Mouse (Mus musculus) neural tube, embryonic 12.5 days (tissue): ENCODE data around the gene Parp16. TPM values are rescaled to one million over a fixed set of nuclear protein-coding genes. Genes with fewer than 3 reads are reported as not detected.

Experiments
- ATAC-seq: fragments of 200-750 bp; cut with Nextera tagmentation; 2 replicates; pipeline ENCODE4 v1.8.0; 2017; ENCODE audit warnings: low read depth, mild to moderate bottlenecking, moderate TSS enrichment, moderate library complexity; ENCODE audit not compliant: low FRiP score
- H3K27ac ChIP-seq: fragments of 300-500 bp; sonication (generic); 2 replicates; pipeline ENCODE4 v1.5.1; 2016
- H3K27me3 ChIP-seq: fragments of 300-500 bp; sonication (generic); replicated peaks from 2 replicates; pipeline ENCODE4 v1.6.1; 2016; ENCODE audit warnings: mild to moderate bottlenecking
- H3K36me3 ChIP-seq: fragments of 300-500 bp; sonication (generic); 2 replicates; pipeline ENCODE4 v1.6.1; 2016; ENCODE audit warnings: mild to moderate bottlenecking
- H3K4me1 ChIP-seq: fragments of 300-500 bp; sonication (generic); 2 replicates; pipeline ENCODE4 v1.6.1; 2016
- H3K4me2 ChIP-seq: fragments of 300-500 bp; sonication (generic); replicated peaks from 2 replicates; pipeline ENCODE4 v1.6.1; 2016; ENCODE audit warnings: mild to moderate bottlenecking
- H3K4me3 ChIP-seq: fragments of 300-500 bp; sonication (generic); 2 replicates; pipeline ENCODE4 v1.5.1; 2016
- H3K9ac ChIP-seq: fragments of 300-500 bp; sonication (generic); 2 replicates; pipeline ENCODE4 v1.6.1; 2016; ENCODE audit warnings: mild to moderate bottlenecking
- H3K9me3 ChIP-seq: fragments of 300-500 bp; sonication (generic); 2 replicates; pipeline ENCODE4 v1.6.1; 2016; ENCODE audit warnings: mild to moderate bottlenecking
- WGBS: fragments of 180-500 bp; shearing (Covaris S2); methylation state at CpG from one replicate; pipeline ENCODE4 v1.1.7; 2016; 5-methylcytosine and 5-hydroxymethylcytosine counted together
- polyA plus RNA-seq: library from polyadenylated mRNA; unstranded; fragments of >200 nt; fragmentation: Nextera tagmentation; extraction: Ambion mirVana; gene quantifications from 2 replicates; pipeline ENCODE4 v1.2.1, GENCODE M21; 2016

The Parp16 gene
- polyA plus RNA-seq, result 5.4 and 5.7 TPM in 2 replicates

DNA sequence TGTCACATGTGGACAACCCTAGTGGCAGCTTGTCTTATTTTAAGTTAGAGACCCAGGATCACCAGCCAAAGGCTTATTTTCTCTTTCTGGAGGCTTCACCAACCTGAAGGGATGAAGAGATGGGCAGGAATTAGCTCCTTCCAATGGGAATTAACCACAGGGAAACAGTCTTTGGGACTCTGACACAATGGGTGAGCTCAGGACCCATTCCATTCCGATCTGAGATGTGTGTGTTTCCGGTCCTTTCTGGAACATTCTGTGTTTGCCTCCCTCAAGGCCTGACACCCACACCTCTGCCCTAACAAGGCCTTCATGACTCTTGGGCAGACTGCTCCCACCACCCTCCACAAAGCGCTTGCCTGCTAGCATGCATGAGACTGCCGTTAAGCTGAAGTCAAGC is at the start of gene Parp16:
Gene Parp16 (plus strand): TSS at position 301 of the 400 bp plus-strand sequence.
- Histone ChIP-seq H3K9me3 (no peaks in the 10 kb centered on the region), H3K4me1 (peaks cover 24% of the 10 kb centered on the region), H3K36me3 (no peaks in the 10 kb centered on the region), H3K27ac (peak within 1 kb of the TSS; percentile 54), H3K9ac (0 out of 2 replicates have a peak within 1 kb of the TSS, but pooled peaks have one; percentile 23), H3K4me3 (no peak within 1 kb of the TSS), H3K4me2 (peak within 1 kb of the TSS; percentile 31; the same call in 1 of the 2 replicates), H3K27me3 (no peaks in the 10 kb centered on the region)
- no peak for ATAC-seq
- 86% methylated on average over 4 of the region's 4 CpGs for WGBS

DNA sequence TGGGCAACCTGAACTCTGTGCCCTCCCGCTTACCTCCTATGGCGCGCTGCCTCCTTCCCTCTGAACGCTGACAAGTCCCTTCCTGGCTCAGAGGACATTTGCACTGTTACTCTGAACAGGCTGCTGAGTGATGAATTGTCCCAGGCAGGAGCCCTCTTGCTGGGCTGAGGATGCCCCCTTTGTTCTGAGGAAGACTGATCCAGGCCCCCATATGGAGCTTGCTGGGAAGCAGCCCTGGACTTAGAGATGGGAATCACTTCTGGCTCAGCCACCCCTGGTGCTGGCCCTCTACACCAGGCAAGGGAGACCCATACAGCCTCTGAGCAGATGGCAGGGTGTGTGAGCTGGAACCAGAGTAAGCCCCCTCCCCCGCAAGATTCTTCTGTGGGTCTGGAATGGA is 49.2 kb upstream of the Parp16 start:
- H3K9ac ChIP-seq, result peak overlapping the region; percentile 5; the same call in 1 of the 2 replicates
- WGBS, result 30% methylated on average over 5 of the region's 5 CpGs
- no peaks in the 10 kb centered on the region for H3K27me3 ChIP-seq
- peak; percentile 59 for ATAC-seq
- peak overlapping the region; percentile 23 for H3K4me2 ChIP-seq
- H3K36me3 ChIP-seq, result peaks cover 64% of the 10 kb centered on the region
- H3K27ac ChIP-seq, result peak overlapping the region; percentile 53; the same call in 1 of the 2 replicates
- no peak overlapping the region for H3K4me3 ChIP-seq
- H3K9me3 ChIP-seq, result no peaks in the 10 kb centered on the region
- H3K4me1 ChIP-seq, result peaks cover 58% of the 10 kb centered on the region

DNA sequence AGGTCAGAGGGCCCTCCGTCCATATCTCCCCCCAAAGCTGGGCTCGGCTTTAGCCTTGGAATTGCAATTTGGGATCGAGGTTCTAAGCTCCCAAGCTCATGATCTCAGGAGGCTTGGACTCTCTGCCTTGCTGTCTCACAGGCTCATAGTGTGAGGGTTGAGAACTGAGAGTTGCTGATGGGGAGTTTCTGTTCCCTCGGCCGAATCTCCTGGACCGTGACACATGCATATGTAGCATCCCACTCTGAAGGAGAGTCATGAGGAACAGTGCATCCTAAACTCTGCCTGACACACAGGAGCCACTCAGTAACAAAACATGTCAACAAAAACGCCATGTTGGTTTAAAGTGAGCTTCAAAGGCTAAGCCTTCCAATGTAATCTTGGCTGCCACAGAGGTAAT is 46.6 kb upstream of the Parp16 start:
- H3K27ac ChIP-seq, result no peak overlapping the region
- H3K36me3 ChIP-seq, result peaks cover 71% of the 10 kb centered on the region
- no peak for ATAC-seq
- H3K4me2 ChIP-seq, result no peak overlapping the region
- no peaks in the 10 kb centered on the region for H3K9me3 ChIP-seq
- no peak overlapping the region for H3K9ac ChIP-seq
- no peak overlapping the region for H3K4me3 ChIP-seq
- WGBS, result 93% methylated on average over 7 of the region's 7 CpGs
- H3K27me3 ChIP-seq, result no peaks in the 10 kb centered on the region
- peaks cover 59% of the 10 kb centered on the region for H3K4me1 ChIP-seq

DNA sequence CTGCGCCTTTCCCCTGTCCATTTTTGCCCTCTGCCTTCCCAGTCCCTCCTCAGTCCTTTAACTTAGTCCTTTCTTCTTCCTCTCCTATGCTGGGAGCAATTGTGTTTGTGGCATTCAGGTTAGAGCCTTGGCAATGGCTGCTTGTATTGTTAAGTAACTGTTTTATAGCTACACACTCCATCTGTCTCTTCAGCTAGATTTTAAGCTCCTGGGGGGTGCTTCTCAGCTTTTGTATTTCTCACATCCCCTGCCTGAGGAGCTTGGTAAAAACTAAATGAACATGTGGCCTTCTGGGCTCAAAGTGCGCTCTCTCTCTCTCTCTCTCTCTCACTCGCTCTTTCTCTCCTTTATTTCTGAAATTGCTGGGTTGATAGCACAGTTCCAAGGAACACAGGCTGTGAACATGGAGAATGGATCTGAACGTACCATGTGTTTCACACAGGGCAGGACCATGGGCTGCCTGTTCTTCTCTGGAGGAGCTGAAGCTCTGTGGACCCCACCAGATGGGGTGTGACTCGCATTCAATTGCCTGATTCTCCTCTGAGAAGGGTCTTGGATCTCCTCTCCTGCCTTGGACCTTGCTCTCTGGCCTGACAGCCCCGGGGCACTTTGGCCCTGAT is 42.3 kb upstream of the Parp16 start:
- ATAC-seq, result peak; percentile 60
- Histone ChIP-seq H3K4me1 (peaks cover 71% of the 10 kb centered on the region), H3K27ac (peak overlapping the region; percentile 90), H3K4me3 (no peak overlapping the region), H3K27me3 (no peaks in the 10 kb centered on the region), H3K4me2 (peak overlapping the region; percentile 40), H3K36me3 (peaks cover 56% of the 10 kb centered on the region), H3K9ac (peak overlapping the region; percentile 29; the same call in 1 of the 2 replicates), H3K9me3 (no peaks in the 10 kb centered on the region)
- whole genome bisulfite sequencing, result 18% methylated on average over 6 of the region's 6 CpGs

DNA sequence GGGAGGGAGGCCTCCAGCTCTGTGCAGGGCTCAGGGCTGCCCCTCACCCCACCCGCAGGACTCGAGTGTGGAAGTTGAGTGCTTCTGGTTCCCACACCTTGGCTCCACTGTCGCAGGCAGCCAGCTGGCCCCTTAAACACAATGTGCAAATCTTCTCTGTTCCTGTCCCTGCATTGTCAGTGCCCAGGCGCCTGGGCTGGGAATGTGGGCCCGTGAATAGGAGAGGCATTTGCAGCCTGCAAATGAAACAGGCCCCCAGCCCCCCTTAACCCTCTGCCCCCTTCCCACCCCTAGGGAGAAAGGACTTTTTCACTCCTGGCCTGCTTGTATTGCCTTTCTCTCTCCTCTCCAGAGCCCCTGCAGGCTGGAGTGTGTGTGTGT is 41.8 kb upstream of the Parp16 start:
- H3K36me3 ChIP-seq, result peaks cover 51% of the 10 kb centered on the region
- H3K9me3 ChIP-seq, result no peaks in the 10 kb centered on the region
- WGBS, result 3% methylated on average over 5 of the region's 5 CpGs
- no peak overlapping the region for H3K4me3 ChIP-seq
- peaks cover 71% of the 10 kb centered on the region for H3K4me1 ChIP-seq
- peak overlapping the region; percentile 90 for H3K27ac ChIP-seq
- H3K4me2 ChIP-seq, result peak overlapping the region; percentile 40
- H3K9ac ChIP-seq, result peak overlapping the region; percentile 29; the same call in 1 of the 2 replicates
- ATAC-seq, result peak; percentile 79
- H3K27me3 ChIP-seq, result no peaks in the 10 kb centered on the region

DNA sequence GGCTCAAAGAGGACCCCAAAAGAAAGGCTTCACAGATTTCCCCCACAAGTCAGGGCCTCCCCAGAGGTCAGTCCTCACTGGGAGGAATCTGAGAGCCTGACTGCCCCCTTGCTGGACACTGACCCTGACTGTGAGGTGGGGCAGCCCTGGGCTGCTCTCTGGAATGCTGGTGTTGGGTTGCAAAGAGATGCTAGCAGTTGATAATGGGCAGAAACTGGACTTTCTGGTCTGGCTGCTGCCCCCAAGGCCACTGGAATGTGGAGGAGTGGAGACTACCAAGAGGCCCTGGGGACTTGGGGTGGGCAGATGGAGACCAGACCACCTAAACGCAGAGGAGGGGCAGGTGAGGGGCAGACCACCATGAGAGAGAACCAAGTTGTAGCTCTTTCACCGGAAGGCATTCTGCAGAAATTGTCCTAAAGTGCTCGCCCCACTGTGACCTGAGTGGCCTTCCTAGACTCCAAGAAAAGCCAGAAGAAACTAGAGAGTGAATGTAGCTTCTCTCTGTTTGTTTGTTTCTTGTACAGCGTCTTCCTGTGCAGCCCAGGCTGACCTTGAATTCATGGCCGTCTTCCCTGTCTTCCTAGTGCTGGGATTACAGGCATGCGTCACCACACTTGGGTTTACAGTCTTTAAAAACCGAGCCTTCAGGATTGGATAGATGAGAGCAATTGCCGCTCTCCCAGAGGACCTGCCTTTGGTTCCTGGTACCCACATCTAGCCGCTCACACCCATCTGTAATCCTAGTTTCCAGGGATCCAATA is 40.3 kb upstream of the Parp16 start:
- no peaks in the 10 kb centered on the region for H3K27me3 ChIP-seq
- H3K9me3 ChIP-seq, result no peaks in the 10 kb centered on the region
- H3K4me2 ChIP-seq, result 0 out of 2 replicates have a peak overlapping the region, but pooled peaks have one; percentile 40
- H3K9ac ChIP-seq, result no peak overlapping the region
- 68% methylated on average over 9 of the region's 9 CpGs for WGBS
- 0 out of 2 replicates have a peak overlapping the region, but pooled peaks have one; percentile 1 for H3K27ac ChIP-seq
- peaks cover 44% of the 10 kb centered on the region for H3K36me3 ChIP-seq
- no peak overlapping the region for H3K4me3 ChIP-seq
- no peak for ATAC-seq
- H3K4me1 ChIP-seq, result peaks cover 78% of the 10 kb centered on the region

DNA sequence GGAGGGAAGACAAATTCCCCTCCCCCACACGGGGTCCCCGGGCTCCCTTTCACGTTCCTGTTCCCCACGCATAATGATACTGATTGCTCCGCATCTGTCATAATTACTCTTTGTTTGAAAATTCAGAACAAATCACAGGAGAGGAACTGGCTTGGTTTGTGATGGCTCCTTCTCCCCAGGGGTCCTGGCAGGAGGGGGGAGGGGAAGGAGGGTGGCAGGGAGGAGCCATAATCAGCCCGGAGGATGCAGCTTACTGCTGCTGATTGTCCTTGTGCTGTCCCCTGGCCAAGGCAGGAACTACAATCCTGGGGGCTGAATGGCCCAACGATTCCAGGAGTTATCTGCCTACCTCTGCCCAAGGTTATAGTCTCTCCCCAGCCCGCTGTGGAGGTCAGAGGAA is 38.5 kb upstream of the Parp16 start:
- H3K9me3 ChIP-seq, result no peaks in the 10 kb centered on the region
- no peaks in the 10 kb centered on the region for H3K27me3 ChIP-seq
- H3K9ac ChIP-seq, result peak overlapping the region; percentile 42; the same call in 1 of the 2 replicates
- H3K4me1 ChIP-seq, result peaks cover 87% of the 10 kb centered on the region
- 0 out of 2 replicates have a peak overlapping the region, but pooled peaks have one; percentile 64 for H3K27ac ChIP-seq
- H3K4me2 ChIP-seq, result peak overlapping the region; percentile 45
- WGBS, result 2% methylated on average over 8 of the region's 8 CpGs
- ATAC-seq, result no peak
- peaks cover 31% of the 10 kb centered on the region for H3K36me3 ChIP-seq
- no peak overlapping the region for H3K4me3 ChIP-seq

DNA sequence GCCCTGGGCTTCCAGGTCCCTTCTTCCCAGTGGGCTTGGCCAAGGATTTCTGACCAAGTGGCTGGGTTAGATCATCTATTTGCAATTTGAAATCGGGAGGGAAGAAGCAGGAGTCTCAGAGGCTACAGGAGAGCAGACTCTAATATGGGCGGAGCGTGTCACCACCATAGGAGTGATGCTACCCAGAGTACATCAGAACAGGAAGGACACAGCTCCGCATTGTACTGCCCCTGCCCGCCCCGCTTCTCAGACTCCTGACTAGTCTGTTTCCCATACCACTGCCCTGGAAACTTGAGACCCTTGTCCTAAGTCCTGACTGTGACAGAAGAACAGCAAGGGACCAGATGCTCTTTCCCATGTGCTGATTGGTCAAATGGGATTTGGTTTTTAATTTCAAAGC is 37.5 kb upstream of the Parp16 start:
- no peak overlapping the region for H3K4me2 ChIP-seq
- H3K27ac ChIP-seq, result no peak overlapping the region
- no peak overlapping the region for H3K9ac ChIP-seq
- ATAC-seq, result no peak
- no peak overlapping the region for H3K4me3 ChIP-seq
- H3K27me3 ChIP-seq, result no peaks in the 10 kb centered on the region
- H3K9me3 ChIP-seq, result no peaks in the 10 kb centered on the region
- peaks cover 26% of the 10 kb centered on the region for H3K36me3 ChIP-seq
- WGBS, result 43% methylated on average over 6 of the region's 6 CpGs
- H3K4me1 ChIP-seq, result peaks cover 95% of the 10 kb centered on the region

DNA sequence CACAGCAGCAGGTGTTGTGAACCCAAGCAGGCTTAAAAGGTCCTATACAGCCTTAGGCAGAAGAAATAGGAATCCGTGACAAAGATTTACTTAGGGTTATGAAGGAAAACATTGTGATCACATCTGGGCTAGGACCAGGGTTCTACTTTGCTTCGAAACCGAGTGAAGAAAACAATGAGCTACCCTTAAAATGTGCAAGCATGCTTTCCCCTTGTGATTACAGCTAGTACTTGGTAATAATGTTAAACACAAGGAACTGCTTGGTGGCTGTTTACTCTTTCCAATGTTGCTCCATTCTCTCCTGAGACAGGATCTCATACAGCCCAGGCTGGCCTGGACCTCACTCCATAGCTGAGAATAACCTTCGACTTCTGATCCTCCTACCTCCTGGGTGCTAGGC is 34.0 kb upstream of the Parp16 start:
- 12% methylated on average over 4 of the region's 4 CpGs for WGBS
- H3K9ac ChIP-seq, result no peak overlapping the region
- peaks cover 90% of the 10 kb centered on the region for H3K4me1 ChIP-seq
- 0 out of 2 replicates have a peak overlapping the region, but pooled peaks have one; percentile 1 for H3K4me2 ChIP-seq
- no peak overlapping the region for H3K27ac ChIP-seq
- ATAC-seq, result no peak
- no peaks in the 10 kb centered on the region for H3K27me3 ChIP-seq
- peaks cover 7% of the 10 kb centered on the region; the same call in 1 of the 2 replicates for H3K36me3 ChIP-seq
- H3K4me3 ChIP-seq, result no peak overlapping the region
- no peaks in the 10 kb centered on the region for H3K9me3 ChIP-seq

DNA sequence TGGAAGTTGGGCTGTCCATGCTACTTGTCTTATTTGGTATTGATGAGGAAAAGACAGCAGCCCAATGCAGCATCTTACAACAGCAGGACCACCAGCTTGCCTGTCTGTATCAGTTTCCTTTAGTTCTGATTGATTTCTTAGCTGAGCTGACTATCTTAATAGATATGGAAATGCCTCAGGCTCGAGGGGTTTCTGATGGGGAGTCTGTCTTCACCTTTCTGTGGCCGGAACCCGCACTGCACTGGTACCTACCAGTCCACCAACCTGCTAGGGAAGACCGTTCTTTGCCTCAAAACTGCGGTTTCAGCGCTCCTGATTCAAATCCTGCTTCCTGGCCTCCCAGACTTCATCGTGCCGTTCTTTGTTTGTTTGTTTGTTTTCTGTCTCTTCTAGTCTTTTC is 33.3 kb upstream of the Parp16 start:
- H3K4me1 ChIP-seq, result peaks cover 90% of the 10 kb centered on the region
- H3K4me2 ChIP-seq, result peak overlapping the region; percentile 80
- ATAC-seq, result no peak
- H3K27me3 ChIP-seq, result no peaks in the 10 kb centered on the region
- no peaks in the 10 kb centered on the region for H3K9me3 ChIP-seq
- WGBS, result 9% methylated on average over 8 of the region's 8 CpGs
- no peak overlapping the region for H3K27ac ChIP-seq
- peaks cover 7% of the 10 kb centered on the region; the same call in 1 of the 2 replicates for H3K36me3 ChIP-seq
- H3K4me3 ChIP-seq, result no peak overlapping the region
- H3K9ac ChIP-seq, result 0 out of 2 replicates have a peak overlapping the region, but pooled peaks have one; percentile 70

DNA sequence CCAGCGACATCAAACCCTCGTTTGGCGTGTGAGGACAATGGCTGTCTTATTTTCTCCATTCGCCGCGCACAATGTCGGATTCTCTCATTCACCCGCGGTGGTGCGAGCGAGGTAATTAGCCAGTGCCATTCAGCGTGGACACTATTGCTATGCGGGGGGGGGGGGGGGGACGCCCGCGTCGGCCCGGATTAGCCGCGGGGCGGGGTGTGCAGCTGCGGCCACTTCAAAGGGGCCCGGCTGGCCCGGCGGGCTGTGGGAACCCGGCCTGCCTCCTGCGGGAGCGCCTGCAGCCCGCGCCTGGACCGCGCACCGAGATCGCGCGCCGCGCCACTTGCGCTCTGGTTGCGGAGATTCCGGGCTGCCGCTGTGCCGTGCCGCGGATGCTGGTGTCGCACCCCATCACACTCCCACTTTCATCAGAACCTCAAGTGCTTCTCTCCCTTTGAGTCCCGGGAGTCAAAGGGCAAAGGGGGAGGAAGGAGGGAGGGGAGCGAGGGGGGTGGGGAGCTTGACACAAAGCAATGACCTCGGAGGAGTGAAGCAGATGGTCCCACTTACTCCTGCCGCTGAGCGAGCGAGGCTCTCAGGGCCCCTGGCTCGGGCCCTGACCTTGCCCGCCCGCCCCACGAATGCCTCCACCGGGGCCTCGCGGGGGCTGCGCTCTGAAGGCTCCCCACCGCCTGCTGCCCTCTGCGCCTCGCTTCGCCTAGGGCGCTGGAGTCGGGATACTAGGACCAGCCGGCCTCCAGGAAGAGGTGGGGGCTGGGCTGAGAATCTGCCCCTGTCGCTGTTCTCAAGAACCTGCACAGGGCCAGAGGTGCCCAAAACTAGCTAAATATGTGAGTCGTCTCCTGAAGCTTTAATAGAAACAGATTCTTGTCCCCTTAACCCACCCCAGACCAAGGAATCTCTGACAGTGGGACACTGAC is 32.2 kb upstream of the Parp16 start:
- no peaks in the 10 kb centered on the region for H3K27me3 ChIP-seq
- peak overlapping the region; percentile 80 for H3K4me2 ChIP-seq
- peak overlapping the region; percentile 33 for H3K4me3 ChIP-seq
- H3K9me3 ChIP-seq, result no peaks in the 10 kb centered on the region
- H3K27ac ChIP-seq, result peak overlapping the region; percentile 86
- peak overlapping the region; percentile 70 for H3K9ac ChIP-seq
- under 1% methylated on average over 58 of the region's 69 CpGs for WGBS
- peak; percentile 87 for ATAC-seq
- H3K4me1 ChIP-seq, result peaks cover 86% of the 10 kb centered on the region
- peaks cover 7% of the 10 kb centered on the region; the same call in 1 of the 2 replicates for H3K36me3 ChIP-seq
